Mouse (Mus musculus) brain, embryonic 18.5 days (tissue): ENCODE measurements around the gene Plekhh2.
A peak's percentile ranks its signal among the peaks of the same experiment; 100 is the strongest.
"Not testable (repeated sequence)": the region's sequence is repeated elsewhere in the genome, so short reads cannot be mapped to it uniquely, and the experiment has no call there.

Experiments used
- DNase-seq: peaks from one replicate; pipeline ENCODE4 v3.0.0-alpha.2; 2012; ENCODE audit warnings: low read depth, low spot score

Gene Plekhh2

GRCm38 (mm10) chr17:84512516-84513085 is 906 bp downstream of the Plekhh2 start:
- DNase-seq = no peak

- no peak for DNase-seq
Measured at GRCm38 (mm10) chr17:84515901-84516300, 4.2 kb downstream of the Plekhh2 start.

- DNase-seq = no peak
Measured at GRCm38 (mm10) chr17:84519346-84519745, 7.7 kb downstream of the Plekhh2 start.

- no peak for DNase-seq
Measured at GRCm38 (mm10) chr17:84520057-84520456, 8.4 kb downstream of the Plekhh2 start.

GRCm38 (mm10) chr17:84529356-84529755 is 17.7 kb downstream of the Plekhh2 start:
- no peak for DNase-seq

GRCm38 (mm10) chr17:84530202-84530796 is 18.6 kb downstream of the Plekhh2 start:
- no peak for DNase-seq

GRCm38 (mm10) chr17:84532909-84533499 is 21.3 kb downstream of the Plekhh2 start:
- no peak for DNase-seq

GRCm38 (mm10) chr17:84533841-84534240 is 22.1 kb downstream of the Plekhh2 start:
- DNase-seq = no peak

GRCm38 (mm10) chr17:84534632-84535031 is 22.9 kb downstream of the Plekhh2 start:
- DNase-seq = no peak

GRCm38 (mm10) chr17:84535226-84535625 is 23.5 kb downstream of the Plekhh2 start:
- DNase-seq = no peak

- DNase-seq = no peak
Measured at GRCm38 (mm10) chr17:84537301-84537700, 25.6 kb downstream of the Plekhh2 start.

GRCm38 (mm10) chr17:84537966-84538365 is 26.3 kb downstream of the Plekhh2 start:
- DNase-seq = no peak

GRCm38 (mm10) chr17:84540603-84541002 is 28.9 kb downstream of the Plekhh2 start:
- DNase-seq = no peak

GRCm38 (mm10) chr17:84550902-84551877 is 39.5 kb downstream of the Plekhh2 start:
- DNase-seq = peak; percentile 49

GRCm38 (mm10) chr17:84552230-84552629 is 40.5 kb downstream of the Plekhh2 start:
- no peak for DNase-seq

- not testable (repeated sequence) for DNase-seq
Measured at GRCm38 (mm10) chr17:84564264-84564663, 52.6 kb downstream of the Plekhh2 start.

- no peak for DNase-seq
Measured at GRCm38 (mm10) chr17:84565762-84566161, 54.1 kb downstream of the Plekhh2 start.

- no peak for DNase-seq
Measured at GRCm38 (mm10) chr17:84566773-84567555, 55.3 kb downstream of the Plekhh2 start.

- no peak for DNase-seq
Measured at GRCm38 (mm10) chr17:84568807-84569206, 57.1 kb downstream of the Plekhh2 start.

GRCm38 (mm10) chr17:84569770-84570169 is 58.1 kb downstream of the Plekhh2 start:
- DNase-seq = no peak

- no peak for DNase-seq
Measured at GRCm38 (mm10) chr17:84571629-84572028, 59.9 kb downstream of the Plekhh2 start.
